Mouse (Mus musculus): ENCODE data around the gene Tex44. TPM values are rescaled to one million over a fixed set of nuclear protein-coding genes. Genes with fewer than 3 reads are reported as not detected.

Tex44 gene
- total and polyA plus RNA-seq, 3 experiments, result 0.16 TPM; not detected in 2

DNA sequence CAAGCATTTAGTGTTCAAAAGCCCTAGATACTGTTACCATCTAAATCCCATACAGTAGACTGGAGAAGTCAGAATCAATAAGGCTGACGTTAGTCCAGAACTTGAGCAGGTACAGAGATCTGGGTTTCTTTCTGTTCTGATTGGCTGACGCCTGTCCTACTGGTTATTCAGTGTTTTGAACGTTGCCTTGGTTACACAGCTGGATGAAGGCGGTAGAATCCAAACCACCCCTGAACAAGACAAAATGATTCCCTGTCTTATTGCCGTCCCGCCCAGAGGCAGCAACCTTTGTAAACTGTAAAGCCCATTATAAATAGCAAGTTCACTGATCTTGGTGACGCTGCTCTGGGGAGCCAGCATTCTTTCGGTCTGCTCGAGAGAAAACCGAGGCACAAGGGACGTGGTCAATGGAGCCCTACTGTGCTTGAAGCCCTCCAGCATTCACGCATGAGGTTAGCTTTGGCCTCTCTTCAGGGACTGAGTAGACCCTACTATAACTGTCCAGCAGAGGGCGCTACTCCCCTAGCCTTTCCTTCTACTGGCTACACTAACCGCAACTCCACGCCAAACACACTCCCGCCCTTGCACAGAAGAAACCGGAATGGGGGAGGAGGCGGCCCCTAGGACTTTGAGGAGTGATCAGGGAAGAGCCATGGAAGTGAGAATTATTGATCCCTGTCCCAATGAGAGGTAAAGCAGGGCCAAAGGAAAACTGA lies 14.2 kb downstream of the Tex44 start:
- Histone ChIP-seq H3K36me3 (replicated peaks) (peaks cover 5% of the 10 kb centered on the region), H3K4me1 (ENCODE audit: insufficient read depth, low read depth, low read length) (peaks cover 78% of the 10 kb centered on the region), H3K9me3 (replicated peaks) (no peaks in the 10 kb centered on the region), H3K4me3 (ENCODE audit: low read depth, low read length) (peak overlapping the region; percentile 74), H3K27me3 (ENCODE audit: insufficient read depth, low read length) (peaks cover 3% of the 10 kb centered on the region)
- TF ChIP-seq CTCF (IDR thresholded peaks at IDR 0.05; ENCODE audit: low read depth, low read length), result peak; percentile 95
- no peak; the same call in 1 of the 2 replicates for TF ChIP-seq POLR2AphosphoS5 (IDR thresholded peaks at IDR 0.05; ENCODE audit: insufficient replicate concordance, low read depth, low read length)
- ATAC-seq (ENCODE audit: extremely low read depth, insufficient number of reproducible peaks, low FRiP score, poor library complexity, severe bottlenecking) (peak; percentile 68), DNase-seq (ENCODE audit: low spot score) (peak; percentile 90)

GRCm38 (mm10) chr1:86440887-86441723 lies 15.0 kb downstream of the Tex44 start:
- peaks cover 74% of the 10 kb centered on the region for H3K4me1 ChIP-seq (ENCODE audit: insufficient read depth, low read depth, low read length)
- no peak for ATAC-seq (ENCODE audit: extremely low read depth, insufficient number of reproducible peaks, low FRiP score, poor library complexity, severe bottlenecking)
- peaks cover 5% of the 10 kb centered on the region for H3K36me3 ChIP-seq (replicated peaks)
- H3K9me3 ChIP-seq (replicated peaks), result no peaks in the 10 kb centered on the region
- TF ChIP-seq POLR2AphosphoS5 (IDR thresholded peaks at IDR 0.05; ENCODE audit: insufficient replicate concordance, low read depth, low read length) (no peak; the same call in 1 of the 2 replicates), CTCF (IDR thresholded peaks at IDR 0.05; ENCODE audit: low read depth, low read length) (no peak), GATA2 (IDR thresholded peaks at IDR 0.05; ENCODE audit: borderline replicate concordance, low read depth, low read length) (no peak)
- peaks cover 3% of the 10 kb centered on the region for H3K27me3 ChIP-seq (ENCODE audit: insufficient read depth, low read length)
- H3K4me3 ChIP-seq (ENCODE audit: low read depth, low read length), result peak overlapping the region; percentile 74
- DNase-seq (ENCODE audit: low spot score), result peak; percentile 80

- ATAC-seq (ENCODE audit: extremely low read depth, insufficient number of reproducible peaks, low FRiP score, poor library complexity, severe bottlenecking) (no peak), DNase-seq (ENCODE audit: low spot score) (peak; percentile 84)
- H3K9me3 ChIP-seq (replicated peaks), result no peaks in the 10 kb centered on the region
- peaks cover 5% of the 10 kb centered on the region for H3K36me3 ChIP-seq (replicated peaks)
- peaks cover 3% of the 10 kb centered on the region for H3K27me3 ChIP-seq (ENCODE audit: insufficient read depth, low read length)
- TF ChIP-seq TAL1 (conservative IDR thresholded peaks at IDR 0.05; ENCODE audit: low read depth, low read length), result no peak
- TF ChIP-seq CTCF (IDR thresholded peaks at IDR 0.05; ENCODE audit: low read depth, low read length), result no peak
- no peak for TF ChIP-seq POLR2AphosphoS5 (IDR thresholded peaks at IDR 0.05; ENCODE audit: insufficient replicate concordance, low read depth, low read length)
- no peak for TF ChIP-seq GATA2 (IDR thresholded peaks at IDR 0.05; ENCODE audit: borderline replicate concordance, low read depth, low read length)
- TF ChIP-seq GATA1 (IDR thresholded peaks at IDR 0.05; ENCODE audit: borderline replicate concordance, low read length), result no peak
- peaks cover 71% of the 10 kb centered on the region for H3K4me1 ChIP-seq (ENCODE audit: insufficient read depth, low read depth, low read length)
- H3K4me3 ChIP-seq (ENCODE audit: low read depth, low read length), result peak overlapping the region; percentile 74
Observed at GRCm38 (mm10) chr1:86441724-86441979, 15.5 kb downstream of the Tex44 start.

DNA sequence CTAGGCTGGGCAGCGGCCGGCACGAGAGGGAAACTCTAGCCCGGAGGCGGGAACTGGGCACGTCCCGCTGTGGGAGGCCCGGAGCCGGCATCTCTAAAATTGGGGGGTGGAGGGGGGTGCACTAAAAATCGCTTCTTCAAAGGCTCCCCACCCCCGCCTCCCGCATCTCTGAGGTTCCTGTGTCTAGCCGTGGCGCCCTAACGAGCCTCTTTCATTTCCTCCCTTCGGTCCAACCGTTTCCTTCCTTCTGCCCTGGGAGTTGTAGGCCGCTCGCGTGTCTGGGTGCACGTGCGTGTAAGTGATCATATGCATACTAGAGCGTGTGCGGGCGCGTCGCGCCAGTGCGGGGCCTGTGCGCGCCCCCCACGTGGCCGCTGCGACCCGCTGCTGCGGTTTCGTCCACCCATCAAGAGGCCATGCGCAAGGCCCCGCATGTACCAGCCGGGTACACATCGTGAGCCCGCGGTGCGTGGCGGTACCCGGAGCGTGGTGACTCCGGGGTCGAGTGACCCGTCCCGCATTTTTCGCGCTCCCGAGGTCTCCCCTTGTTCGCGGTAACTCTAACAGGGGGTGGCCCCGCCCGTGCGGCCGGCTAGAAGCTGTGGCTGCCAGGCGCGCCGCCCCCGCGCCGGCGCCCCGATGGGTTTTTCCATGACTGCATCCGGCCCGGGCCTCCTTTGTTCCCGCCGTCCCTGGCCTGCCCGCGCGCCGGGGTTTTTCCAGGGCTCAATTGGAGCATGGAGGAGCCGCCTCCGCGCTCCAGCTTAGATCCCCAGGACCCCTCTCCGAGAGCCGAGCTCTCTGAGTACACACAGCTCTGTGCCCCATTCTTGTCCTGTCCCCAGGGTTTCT lies 16.1 kb downstream of the Tex44 start:
- peaks cover 5% of the 10 kb centered on the region for H3K36me3 ChIP-seq (replicated peaks)
- peak; percentile 93 for DNase-seq (ENCODE audit: low spot score)
- peaks cover 3% of the 10 kb centered on the region for H3K27me3 ChIP-seq (ENCODE audit: insufficient read depth, low read length)
- H3K4me3 ChIP-seq (ENCODE audit: low read depth, low read length), result peak overlapping the region; percentile 74
- TF ChIP-seq POLR2AphosphoS5 (IDR thresholded peaks at IDR 0.05; ENCODE audit: insufficient replicate concordance, low read depth, low read length) (no peak), GATA2 (IDR thresholded peaks at IDR 0.05; ENCODE audit: borderline replicate concordance, low read depth, low read length) (no peak), GATA1 (IDR thresholded peaks at IDR 0.05; ENCODE audit: borderline replicate concordance, low read length) (no peak), CTCF (IDR thresholded peaks at IDR 0.05; ENCODE audit: low read depth, low read length) (no peak), TAL1 (conservative IDR thresholded peaks at IDR 0.05; ENCODE audit: low read depth, low read length) (no peak)
- ATAC-seq (ENCODE audit: extremely low read depth, insufficient number of reproducible peaks, low FRiP score, poor library complexity, severe bottlenecking), result peak; percentile 4; the same call in 1 of the 2 replicates
- H3K9me3 ChIP-seq (replicated peaks), result no peaks in the 10 kb centered on the region
- peaks cover 65% of the 10 kb centered on the region for H3K4me1 ChIP-seq (ENCODE audit: insufficient read depth, low read depth, low read length)

DNA sequence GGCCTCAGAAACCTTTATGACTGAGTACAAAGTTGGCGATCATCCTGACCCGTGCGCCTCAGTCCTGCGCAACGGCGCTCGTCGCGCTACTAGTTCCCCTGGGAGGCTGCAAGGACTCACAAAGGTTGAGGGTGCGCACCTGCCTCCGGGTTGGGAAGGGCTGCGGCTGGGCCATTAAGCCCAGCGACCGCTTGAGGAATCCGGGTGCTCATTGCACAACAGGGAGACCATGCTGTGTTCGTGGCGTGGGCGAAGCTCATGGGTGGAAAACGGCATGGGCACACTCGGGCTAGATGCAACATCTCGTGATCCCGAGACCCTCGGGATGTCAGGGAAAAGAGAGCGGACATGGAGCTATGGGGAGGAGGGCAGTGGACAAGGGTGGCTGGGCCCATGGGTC lies 16.7 kb downstream of the Tex44 start:
- Histone ChIP-seq H3K36me3 (replicated peaks) (peaks cover 5% of the 10 kb centered on the region), H3K9me3 (replicated peaks) (no peaks in the 10 kb centered on the region), H3K27me3 (ENCODE audit: insufficient read depth, low read length) (peaks cover 6% of the 10 kb centered on the region), H3K4me1 (ENCODE audit: insufficient read depth, low read depth, low read length) (peaks cover 64% of the 10 kb centered on the region), H3K4me3 (ENCODE audit: low read depth, low read length) (peak overlapping the region; percentile 74)
- ATAC-seq (ENCODE audit: extremely low read depth, insufficient number of reproducible peaks, low FRiP score, poor library complexity, severe bottlenecking) (no peak), DNase-seq (ENCODE audit: low spot score) (no peak)
- TF ChIP-seq GATA2 (IDR thresholded peaks at IDR 0.05; ENCODE audit: borderline replicate concordance, low read depth, low read length) (no peak), CTCF (IDR thresholded peaks at IDR 0.05; ENCODE audit: low read depth, low read length) (no peak), POLR2AphosphoS5 (IDR thresholded peaks at IDR 0.05; ENCODE audit: insufficient replicate concordance, low read depth, low read length) (no peak), TAL1 (conservative IDR thresholded peaks at IDR 0.05; ENCODE audit: low read depth, low read length) (no peak), GATA1 (IDR thresholded peaks at IDR 0.05; ENCODE audit: borderline replicate concordance, low read length) (no peak)
